Mouse (Mus musculus) cortical plate, adult 2 months (tissue): ENCODE measurements at regions not wholly inside any gene's neighbourhood (a gene's known extent, or its start where the extent isn't known, plus 50 kb on each side); places are given as distances from the start of the nearest gene placed in this dataset.

Experiments used
- H3K27ac ChIP-seq: fragments of 200-500 bp; 2 replicates; pipeline ENCODE4 v1.5.1; 2012; ENCODE audit warnings: low read length, control low read depth, inconsistent platforms; ENCODE audit not compliant: insufficient read depth
- H3K4me1 ChIP-seq: fragments of 200-500 bp; 2 replicates; pipeline ENCODE4 v1.6.1; 2011; ENCODE audit warnings: low read length; ENCODE audit not compliant: control insufficient read depth, insufficient read depth
- H3K4me3 ChIP-seq: fragments of 200-500 bp; 2 replicates; pipeline ENCODE4 v1.5.1; 2011; ENCODE audit warnings: mild to moderate bottlenecking, low read length, control low read depth; ENCODE audit not compliant: insufficient read depth
- CTCF ChIP-seq: fragments of 200-500 bp; IDR thresholded peaks from 2 replicates; pipeline ENCODE4 v1.5.1; 2011; ENCODE audit warnings: mild to moderate bottlenecking, control low read depth, low read length; ENCODE audit not compliant: insufficient read depth; ENCODE audit errors: extremely low read depth
- POLR2A ChIP-seq: fragments of 200-500 bp; IDR thresholded peaks from 2 replicates; pipeline ENCODE4 v1.6.1; 2011; ENCODE audit warnings: mild to moderate bottlenecking, low read length, control low read depth; ENCODE audit not compliant: insufficient read depth; ENCODE audit errors: extremely low read depth

DNA sequence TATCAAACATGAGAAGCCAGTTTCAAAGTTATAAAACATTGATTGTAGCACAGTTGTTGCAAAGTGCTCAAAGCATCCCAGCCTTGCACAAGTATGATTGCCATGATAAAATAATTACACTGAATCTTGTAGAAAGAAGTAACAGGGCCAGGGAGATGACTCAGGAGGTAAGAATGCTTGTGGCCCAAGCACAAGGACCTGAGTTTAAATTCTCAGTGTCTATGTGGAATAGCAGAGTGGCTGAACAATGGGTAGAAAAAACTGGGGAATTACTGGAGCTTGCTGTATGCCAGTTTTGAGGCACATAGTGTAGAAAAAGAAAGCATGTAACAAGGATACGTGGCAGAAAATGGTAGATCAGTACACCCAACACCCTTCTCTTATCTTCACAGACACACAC, 332.7 kb downstream of the Kcnj2 start:
- Histone ChIP-seq H3K27ac (no peak overlapping the region), H3K4me1 (no peaks in the 10 kb centered on the region; the same call in 1 of the 2 replicates)
- no peak for TF ChIP-seq CTCF
- no peak for TF ChIP-seq POLR2A

DNA sequence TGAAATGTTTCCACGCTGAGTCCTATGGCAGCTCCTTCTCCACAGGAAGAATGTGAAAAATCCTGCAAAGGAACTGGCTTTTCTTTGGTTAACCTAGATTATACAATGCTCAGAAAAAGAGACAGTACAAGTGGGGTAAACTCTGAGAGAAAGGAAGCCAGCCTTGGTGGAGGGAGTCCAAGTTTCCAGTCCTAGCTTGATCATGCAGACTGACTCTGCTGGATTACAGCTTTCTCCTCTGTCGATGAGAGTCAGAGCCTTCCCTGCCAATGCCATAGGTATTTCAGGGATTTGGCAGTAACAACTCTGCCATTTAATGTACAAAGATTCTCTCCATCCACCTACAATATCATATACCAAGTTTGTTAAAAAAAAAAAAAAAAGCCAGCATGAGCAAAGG, 343.3 kb downstream of the Kcnj2 start:
- Histone ChIP-seq H3K27ac (no peak overlapping the region), H3K4me3 (no peak overlapping the region)
- TF ChIP-seq POLR2A (no peak), CTCF (no peak)

More for the DNA sequence above, 332.7 kb downstream of the Kcnj2 start:
- H3K4me3 ChIP-seq = no peak overlapping the region

DNA sequence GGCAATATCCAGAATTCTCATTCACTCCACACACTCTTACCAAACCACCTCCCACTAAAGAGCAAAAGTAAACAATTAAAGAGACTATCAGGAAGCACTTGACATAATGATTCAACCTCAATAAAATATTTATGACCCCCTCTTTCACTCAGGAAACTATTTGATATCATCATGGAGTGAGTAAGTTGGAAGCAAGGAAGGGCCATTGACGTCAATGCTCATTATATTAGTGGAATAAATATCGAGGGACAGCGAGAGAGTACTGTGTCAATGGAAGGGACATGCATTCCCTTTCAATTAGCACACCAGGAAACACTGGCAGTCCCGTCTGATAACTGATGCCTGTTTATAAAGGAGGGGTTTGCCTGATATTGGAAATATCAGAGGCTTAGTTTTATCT, 358.9 kb downstream of the Kcnj2 start:
- TF ChIP-seq CTCF (no peak), POLR2A (no peak)
- H3K4me1 ChIP-seq = no peaks in the 10 kb centered on the region
- no peak overlapping the region for H3K4me3 ChIP-seq
- H3K27ac ChIP-seq = no peak overlapping the region

More for the DNA sequence above, 343.3 kb downstream of the Kcnj2 start:
- H3K4me1 ChIP-seq = no peaks in the 10 kb centered on the region

- Histone ChIP-seq H3K4me3 (no peak overlapping the region), H3K27ac (no peak overlapping the region), H3K4me1 (no peaks in the 10 kb centered on the region)
- TF ChIP-seq CTCF (no peak), POLR2A (no peak)
These were observed 360.8 kb downstream of the Kcnj2 start for GRCm38 (mm10) chr11:111426715-111427114.

DNA sequence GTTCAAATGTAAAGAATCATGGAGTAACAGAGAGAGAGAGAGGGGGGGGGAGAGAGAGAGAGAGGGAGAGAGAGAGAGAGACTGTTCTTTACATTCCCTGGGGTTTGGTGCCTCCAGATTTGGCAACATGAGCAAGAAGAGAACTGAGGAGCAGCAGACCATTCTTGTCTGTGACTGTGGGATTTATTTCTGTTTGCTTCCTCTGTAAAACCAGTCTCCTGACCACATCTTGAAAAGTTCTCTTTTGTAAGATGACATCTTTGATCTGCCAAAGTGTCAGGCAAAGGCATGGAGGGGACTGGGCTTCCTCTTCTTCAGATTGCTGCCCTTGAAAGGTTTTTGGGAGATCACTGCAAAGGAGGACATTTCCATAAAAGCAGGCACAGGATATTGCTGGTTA, 376.3 kb downstream of the Kcnj2 start:
- H3K4me3 ChIP-seq = no peak overlapping the region
- H3K4me1 ChIP-seq = no peaks in the 10 kb centered on the region
- TF ChIP-seq POLR2A (no peak), CTCF (no peak)
- no peak overlapping the region for H3K27ac ChIP-seq

DNA sequence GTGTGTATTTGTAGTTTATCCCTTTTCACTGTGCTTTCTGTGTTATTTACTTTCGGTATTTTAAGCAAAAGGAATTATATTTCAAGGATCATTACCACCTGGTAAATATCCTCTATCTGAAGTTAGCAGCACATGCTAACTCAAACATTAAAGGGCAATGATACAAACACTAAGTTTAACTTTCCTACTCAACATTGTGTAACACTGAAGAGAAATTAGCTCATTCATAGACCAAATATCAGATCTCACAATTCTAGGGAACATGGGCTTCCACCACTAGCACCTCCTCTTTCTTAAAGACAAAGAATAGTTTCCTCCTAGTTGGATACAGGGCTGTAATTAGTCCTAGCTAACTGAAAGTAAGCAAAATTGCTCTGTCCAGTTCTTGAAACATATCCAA, 377.4 kb downstream of the Kcnj2 start:
- no peaks in the 10 kb centered on the region for H3K4me1 ChIP-seq
- TF ChIP-seq POLR2A (no peak), CTCF (no peak)
- H3K4me3 ChIP-seq = no peak overlapping the region
- no peak overlapping the region for H3K27ac ChIP-seq

GRCm38 (mm10) chr11:111444791-111445190, 378.8 kb downstream of the Kcnj2 start:
- no peak overlapping the region for H3K4me3 ChIP-seq
- TF ChIP-seq CTCF = no peak
- no peak for TF ChIP-seq POLR2A
- H3K27ac ChIP-seq = no peak overlapping the region
- no peaks in the 10 kb centered on the region for H3K4me1 ChIP-seq

- Histone ChIP-seq H3K4me1 (no peaks in the 10 kb centered on the region), H3K27ac (no peak overlapping the region), H3K4me3 (no peak overlapping the region)
- TF ChIP-seq CTCF (0 out of 2 replicates have a peak, but pooled peaks have one; percentile 17), POLR2A (no peak)
These were observed 379.8 kb downstream of the Kcnj2 start for GRCm38 (mm10) chr11:111445764-111446163.

DNA sequence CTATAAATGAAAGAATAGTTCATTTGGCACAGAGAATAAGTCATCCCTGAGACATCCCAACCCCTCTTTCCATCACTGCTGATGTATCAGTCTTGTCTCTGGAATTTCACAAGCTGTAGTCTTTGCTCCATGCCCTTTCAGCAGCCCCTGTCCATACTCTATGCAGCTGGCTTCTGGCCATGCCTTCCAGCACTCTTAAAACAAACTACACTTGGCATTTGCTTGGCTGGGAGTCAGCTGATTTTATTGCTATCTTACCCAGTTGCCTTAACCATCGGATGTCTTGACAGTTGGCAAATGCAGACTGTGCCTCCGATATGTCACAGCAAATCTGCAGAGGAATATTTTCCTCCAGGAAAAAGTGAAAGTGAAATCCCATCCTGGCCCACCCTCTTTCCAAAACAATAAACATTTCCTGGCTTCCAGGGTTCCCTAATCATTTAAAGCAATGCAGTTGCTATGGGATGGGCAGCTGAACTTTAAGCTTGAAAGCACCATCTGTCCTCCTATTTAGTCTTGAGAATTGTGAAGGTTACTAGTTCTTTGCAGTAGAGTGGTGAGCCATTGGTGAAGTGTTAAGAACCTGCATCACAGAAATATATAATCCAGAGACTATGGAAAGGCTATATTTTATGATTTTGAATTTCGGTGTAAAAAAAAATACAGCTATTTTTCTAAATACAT, 385.0 kb downstream of the Kcnj2 start:
- TF ChIP-seq POLR2A (no peak), CTCF (no peak)
- H3K4me1 ChIP-seq = no peaks in the 10 kb centered on the region
- H3K4me3 ChIP-seq = no peak overlapping the region
- no peak overlapping the region for H3K27ac ChIP-seq

DNA sequence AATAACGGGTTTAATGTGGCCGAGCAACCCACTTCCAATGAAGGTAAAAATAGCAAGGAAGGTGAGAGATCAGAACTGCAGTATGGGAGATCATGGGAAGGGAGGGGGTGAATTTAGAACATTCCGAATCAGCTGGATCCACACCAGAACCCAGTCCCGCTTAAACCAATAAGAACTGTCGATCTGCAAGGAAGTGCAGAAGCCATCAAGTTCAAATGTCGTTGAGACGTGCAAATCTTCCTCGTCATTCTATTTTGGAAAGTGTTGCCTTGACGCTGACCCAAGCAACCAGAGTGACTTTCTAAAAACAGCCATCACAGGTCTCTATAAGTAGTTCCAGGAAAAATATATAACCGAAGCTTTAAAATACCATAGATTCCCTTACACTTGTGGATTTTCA, 394.1 kb downstream of the Kcnj2 start:
- H3K4me3 ChIP-seq = no peak overlapping the region
- no peak overlapping the region for H3K27ac ChIP-seq
- H3K4me1 ChIP-seq = no peaks in the 10 kb centered on the region
- TF ChIP-seq CTCF (no peak), POLR2A (no peak)
